Mouse (Mus musculus) brain, embryonic 18.5 days (tissue): Measurements from ENCODE around the gene Ppp3cb.
A peak's percentile ranks its signal among the peaks of the same experiment; 100 is the strongest.
"Not testable (repeated sequence)": the region's sequence is repeated elsewhere in the genome, so short reads cannot be mapped to it uniquely, and the experiment has no call there.

Source experiments
- DNase-seq: peaks from one replicate; pipeline ENCODE4 v3.0.0-alpha.2; 2012; ENCODE audit warnings: low read depth, low spot score

The Ppp3cb gene

GRCm38 (mm10) chr14:20546415-20546814 lies at the start of gene Ppp3cb:
Gene Ppp3cb (minus strand): TSS chr14:20546573.
- peak; percentile 89 for DNase-seq

GRCm38 (mm10) chr14:20595781-20596180 lies 49.4 kb upstream of the Ppp3cb start:
- no peak for DNase-seq

GRCm38 (mm10) chr14:20587458-20587857 lies 41.1 kb upstream of the Ppp3cb start:
- DNase-seq, result no peak

GRCm38 (mm10) chr14:20578822-20579407 lies 32.5 kb upstream of the Ppp3cb start:
- no peak for DNase-seq

- DNase-seq, result peak; percentile 43
These were observed 29.8 kb upstream of the Ppp3cb start for GRCm38 (mm10) chr14:20576179-20576578.

- not testable (repeated sequence) for DNase-seq
These were observed 26.8 kb upstream of the Ppp3cb start for GRCm38 (mm10) chr14:20573196-20573595.

GRCm38 (mm10) chr14:20565256-20566021 lies 19.1 kb upstream of the Ppp3cb start:
- no peak for DNase-seq

- DNase-seq, result no peak
These were observed 18.3 kb upstream of the Ppp3cb start for GRCm38 (mm10) chr14:20564692-20565091.

- DNase-seq, result no peak
These were observed 15.5 kb upstream of the Ppp3cb start for GRCm38 (mm10) chr14:20561897-20562296.

GRCm38 (mm10) chr14:20550136-20550535 lies 3.8 kb upstream of the Ppp3cb start:
- no peak for DNase-seq

- peak; percentile 24 for DNase-seq
These were observed 643 bp downstream of the Ppp3cb start for GRCm38 (mm10) chr14:20545529-20546331.

- no peak for DNase-seq
These were observed 1.6 kb downstream of the Ppp3cb start for GRCm38 (mm10) chr14:20544467-20545411.

- DNase-seq, result no peak
These were observed 16.7 kb downstream of the Ppp3cb start for GRCm38 (mm10) chr14:20529643-20530042.

- DNase-seq, result no peak
These were observed 26.2 kb downstream of the Ppp3cb start for GRCm38 (mm10) chr14:20520179-20520578.

- DNase-seq, result no peak
These were observed 37.9 kb downstream of the Ppp3cb start for GRCm38 (mm10) chr14:20508424-20508823.

GRCm38 (mm10) chr14:20502966-20503365 lies 43.4 kb downstream of the Ppp3cb start:
- DNase-seq, result no peak

GRCm38 (mm10) chr14:20499982-20500381 lies 46.4 kb downstream of the Ppp3cb start:
- DNase-seq, result no peak

- DNase-seq, result no peak
These were observed 49.8 kb downstream of the Ppp3cb start, which contains the start of gene Mss51 for GRCm38 (mm10) chr14:20496603-20497002. Gene Mss51 (minus strand): TSS chr14:20496901.

- no peak for DNase-seq
These were observed 60.3 kb downstream of the Ppp3cb start for GRCm38 (mm10) chr14:20486031-20486430.

GRCm38 (mm10) chr14:20482051-20482751 lies 64.2 kb downstream of the Ppp3cb start:
- no peak for DNase-seq

GRCm38 (mm10) chr14:20481211-20481610 lies 65.2 kb downstream of the Ppp3cb start:
- no peak for DNase-seq
